Mouse (Mus musculus) CH12.LX (cell line): Measurements from ENCODE around the gene 1500011B03Rik. TPM values are rescaled to one million over a fixed set of nuclear protein-coding genes. Genes with fewer than 3 reads are reported as not detected.

Experiments used
- DNase-seq: peaks from one replicate; pipeline ENCODE4 v3.0.0-alpha.2; 2013; ENCODE audit errors: extremely low read depth
- H3K27ac ChIP-seq: 2 replicates; pipeline ENCODE4 v1.5.1; 2012; ENCODE audit warnings: low read depth, mild to moderate bottlenecking, control low read depth, moderate library complexity; ENCODE audit not compliant: insufficient read depth
- H3K27me3 ChIP-seq: replicated peaks from 2 replicates; pipeline ENCODE3; 2012; ENCODE audit warnings: inconsistent platforms
- H3K36me3 ChIP-seq, 2 experiments: replicated peaks in 1 of 2; 2 replicates each; pipeline versions ENCODE3 to v1.6.1; 2012; ENCODE audit warnings: inconsistent platforms in 1 of 2, low read length in 1 of 2, mild to moderate bottlenecking in 1 of 2, mixed read lengths in 1 of 2, moderate library complexity in 1 of 2; ENCODE audit not compliant: control insufficient read depth in 1 of 2, insufficient read depth in 1 of 2
- H3K4me1 ChIP-seq, 2 experiments: 2 replicates each; pipeline ENCODE4 v1.6.1; 2012; ENCODE audit warnings: inconsistent platforms in 1 of 2, moderate library complexity in 1 of 2; ENCODE audit not compliant: insufficient read depth in 2 of 2, control insufficient read depth in 1 of 2
- H3K4me2 ChIP-seq: 2 replicates; pipeline ENCODE4 v1.6.1; 2012; ENCODE audit warnings: low read depth, mild to moderate bottlenecking, control low read depth; ENCODE audit not compliant: poor library complexity, insufficient read depth, severe bottlenecking
- H3K4me3 ChIP-seq, 3 experiments: fragments of 150-350 bp in 1 of 3; sonication (generic) in 1 of 3; replicated peaks in 1 of 3; 2 replicates each; pipeline versions ENCODE3 to v1.5.1; 2011 to 2012; ENCODE audit warnings: low read depth in 2 of 3, low read length in 2 of 3, mild to moderate bottlenecking in 2 of 3, moderate library complexity in 2 of 3, control low read depth in 1 of 3, improper control_type of control experiment in 1 of 3, inconsistent platforms in 1 of 3, mixed read lengths in 1 of 3; ENCODE audit not compliant: poor library complexity in 1 of 3
- H3K79me2 ChIP-seq: replicated peaks from 2 replicates; pipeline ENCODE4 v1.6.1; 2012; ENCODE audit warnings: mild to moderate bottlenecking, moderate library complexity; ENCODE audit not compliant: control insufficient read depth, poor library complexity, insufficient read depth, severe bottlenecking; ENCODE audit errors: extremely low read depth
- H3K9ac ChIP-seq: 2 replicates; pipeline ENCODE4 v1.6.1; 2012; ENCODE audit warnings: low read depth, mild to moderate bottlenecking, control low read depth, moderate library complexity; ENCODE audit not compliant: insufficient read depth
- H3K9me3 ChIP-seq: replicated peaks from 2 replicates; pipeline ENCODE3; 2012; ENCODE audit warnings: low read length, inconsistent platforms, mixed read lengths
- BHLHE40 ChIP-seq: IDR thresholded peaks from 2 replicates; pipeline ENCODE4 v1.6.1; 2011; ENCODE audit warnings: mild to moderate bottlenecking, low read depth, low read length, improper control_type of control experiment
- CHD1 ChIP-seq: IDR thresholded peaks from 2 replicates; pipeline ENCODE4 v1.6.1; 2012; ENCODE audit warnings: low read depth, low read length, improper control_type of control experiment, inconsistent platforms
- ELF1 ChIP-seq: IDR thresholded peaks from 2 replicates; pipeline ENCODE4 v1.6.1; 2014; ENCODE audit warnings: low read depth, mild to moderate bottlenecking, inconsistent platforms, low read length, improper control_type of control experiment
- HCFC1 ChIP-seq: IDR thresholded peaks from 2 replicates; pipeline ENCODE4 v1.6.1; 2012; ENCODE audit warnings: low read depth, mild to moderate bottlenecking, inconsistent platforms, low read length, improper control_type of control experiment
- IRF4 ChIP-seq: IDR thresholded peaks from 2 replicates; pipeline ENCODE4 v1.6.1; 2014; ENCODE audit warnings: low read depth, mild to moderate bottlenecking, inconsistent platforms, low read length, improper control_type of control experiment
- JUND ChIP-seq: conservative IDR thresholded peaks from 2 replicates; pipeline ENCODE4 v1.6.1; 2011; ENCODE audit warnings: low read depth, low read length, improper control_type of control experiment
- MAX ChIP-seq: IDR thresholded peaks from 2 replicates; pipeline ENCODE4 v1.6.1; 2011; ENCODE audit warnings: low read length, improper control_type of control experiment
- MAZ ChIP-seq: IDR thresholded peaks from 2 replicates; pipeline ENCODE4 v1.6.1; 2012; ENCODE audit warnings: low read depth, mild to moderate bottlenecking, inconsistent platforms, low read length, improper control_type of control experiment, moderate library complexity
- MYC ChIP-seq: IDR thresholded peaks from 2 replicates; pipeline ENCODE4 v1.6.1; 2011; ENCODE audit warnings: low read depth, mild to moderate bottlenecking, improper control_type of control experiment, low read length
- NELFE ChIP-seq: IDR thresholded peaks from 2 replicates; pipeline ENCODE4 v1.6.1; 2011; ENCODE audit warnings: low read depth, low read length, improper control_type of control experiment
- NRF1 ChIP-seq: IDR thresholded peaks from 2 replicates; pipeline ENCODE4 v1.6.1; 2014; ENCODE audit warnings: low read depth, mild to moderate bottlenecking, inconsistent platforms, low read length, improper control_type of control experiment, moderate library complexity
- PAX5 ChIP-seq: IDR thresholded peaks from 2 replicates; pipeline ENCODE4 v1.6.1; 2012; ENCODE audit warnings: low read length, inconsistent platforms, mixed read lengths
- POLR2A ChIP-seq: IDR thresholded peaks from 2 replicates; pipeline ENCODE4 v1.6.1; 2011; ENCODE audit warnings: low read depth, mild to moderate bottlenecking, improper control_type of control experiment, low read length
- RAD21 ChIP-seq: IDR thresholded peaks from 2 replicates; pipeline ENCODE4 v1.6.1; 2011; ENCODE audit warnings: low read depth, mild to moderate bottlenecking, low read length, improper control_type of control experiment, moderate library complexity
- RCOR1 ChIP-seq: conservative IDR thresholded peaks from 2 replicates; pipeline ENCODE4 v1.6.1; 2012; ENCODE audit warnings: low read depth, mild to moderate bottlenecking, inconsistent platforms, low read length, improper control_type of control experiment
- SIN3A ChIP-seq: IDR thresholded peaks from 2 replicates; pipeline ENCODE4 v1.6.1; 2012; ENCODE audit warnings: low read length, improper control_type of control experiment, inconsistent platforms
- SMC3 ChIP-seq: IDR thresholded peaks from 2 replicates; pipeline ENCODE4 v1.6.1; 2011; ENCODE audit warnings: low read depth, low read length, improper control_type of control experiment
- TBP ChIP-seq: conservative IDR thresholded peaks from 2 replicates; pipeline ENCODE4 v1.6.1; 2011; ENCODE audit warnings: low read depth, low read length, improper control_type of control experiment
- TCF12 ChIP-seq: IDR thresholded peaks from 2 replicates; pipeline ENCODE4 v1.6.1; 2014; ENCODE audit warnings: low read depth, mild to moderate bottlenecking, inconsistent platforms, low read length, improper control_type of control experiment
- UBTF ChIP-seq: IDR thresholded peaks from 2 replicates; pipeline ENCODE4 v1.6.1; 2012; ENCODE audit warnings: low read depth, mild to moderate bottlenecking, inconsistent platforms, low read length, improper control_type of control experiment, moderate library complexity
- USF1 ChIP-seq: IDR thresholded peaks from 2 replicates; pipeline ENCODE4 v1.6.1; 2014; ENCODE audit warnings: low read depth, mild to moderate bottlenecking, inconsistent platforms, low read length, improper control_type of control experiment
- ZKSCAN1 ChIP-seq: IDR thresholded peaks from 2 replicates; pipeline ENCODE4 v1.6.1; 2012; ENCODE audit warnings: low read depth, inconsistent platforms, low read length, improper control_type of control experiment, borderline replicate concordance
- ZMIZ1 ChIP-seq: IDR thresholded peaks from 2 replicates; pipeline ENCODE4 v1.6.1; 2012; ENCODE audit warnings: low read depth, mild to moderate bottlenecking, inconsistent platforms, low read length, improper control_type of control experiment
- ZNF384 ChIP-seq: IDR thresholded peaks from 2 replicates; pipeline ENCODE4 v1.6.1; 2012; ENCODE audit warnings: low read depth, low read length, improper control_type of control experiment, inconsistent platforms
- dilution Hi-C: fragments of 300-500 bp; cut with MboI; formaldehyde crosslinking; loops from 2 replicates; pipeline ENCODE4 v1.14.3; 2020; ENCODE audit warnings: low sequenced_read_pairs; ENCODE audit not compliant: extremely low pct_unique_long_range_greater_than_20kb, extremely low pct_ligation_motif_present
- in situ Hi-C: fragments of 300-500 bp; cut with MboI; formaldehyde crosslinking; loops from 3 replicates; pipeline ENCODE4 v1.14.3; 2019; ENCODE audit warnings: low sequenced_read_pairs, low pct_ligation_motif_present, low pct_unique_long_range_greater_than_20kb, mixed read lengths
- polyA plus RNA-seq: library from polyadenylated mRNA; unstranded; fragments of >175 nt; gene quantifications from 2 replicates; pipeline ENCODE4 v1.2.1, GENCODE M21; 2012; ENCODE audit warnings: low read depth; ENCODE audit not compliant: insufficient read length
- total RNA-seq, 2 experiments: library from RNA; depleted of rRNA; stranded (reverse); fragments of 300-350 nt in 1 of 2; fragments of >200 nt in 1 of 2; gene quantifications; 2 replicates each; pipeline ENCODE4 v1.2.3; 2012 to 2014

The 1500011B03Rik gene
- total and polyA plus RNA-seq, 3 experiments: 15.5 to 39.1 (median 31.4) TPM

GRCm38 (mm10) chr5:114809826-114810225 lies 13.4 kb downstream of the 1500011B03Rik start:
- H3K79me2 ChIP-seq: 0 out of 2 replicates have a peak, but pooled peaks cover 2% of the 10 kb centered on the region
- TF ChIP-seq CHD1: no peak
- no peak for TF ChIP-seq ELF1
- no peak for TF ChIP-seq UBTF
- no peak for TF ChIP-seq RCOR1
- TF ChIP-seq SMC3: no peak
- TF ChIP-seq TBP: no peak
- TF ChIP-seq RAD21: no peak
- TF ChIP-seq NRF1: no peak
- TF ChIP-seq POLR2A: no peak
- TF ChIP-seq TCF12: no peak
- TF ChIP-seq HCFC1: no peak
- no peak for TF ChIP-seq USF1
- no peak for TF ChIP-seq MAX
- no peak for TF ChIP-seq PAX5
- TF ChIP-seq SIN3A: no peak
- TF ChIP-seq IRF4: no peak
- TF ChIP-seq MAZ: no peak
- TF ChIP-seq ZNF384: no peak
- no peak for TF ChIP-seq JUND
- no peak for DNase-seq
- no peaks in the 10 kb centered on the region for H3K9me3 ChIP-seq
- no peaks in the 10 kb centered on the region for H3K27me3 ChIP-seq
- peaks cover 21 to 62% of the 10 kb centered on the region in 2 experiments for H3K36me3 ChIP-seq
- no peak overlapping the region for H3K27ac ChIP-seq
- no peak overlapping the region for H3K4me3 ChIP-seq
- H3K4me1 ChIP-seq: peaks cover 5 to 13% of the 10 kb centered on the region in 2 experiments; a peak in 3 of 4 replicates
- H3K9ac ChIP-seq: no peak overlapping the region
- in situ Hi-C loops: loop anchor here (5.0 kb wide), 1 partner anchor 88 kb away; no protein-coding TSS in a partner anchor
- dilution Hi-C loops: no loop called here
- H3K4me2 ChIP-seq: no peak overlapping the region

- Histone ChIP-seq H3K9me3 (no peaks in the 10 kb centered on the region), H3K79me2 (0 out of 2 replicates have a peak, but pooled peaks cover 2% of the 10 kb centered on the region), H3K36me3 (peaks cover 25 to 67% of the 10 kb centered on the region in 2 experiments), H3K4me3 (no peak overlapping the region), H3K27ac (no peak overlapping the region), H3K4me2 (no peak overlapping the region), H3K27me3 (no peaks in the 10 kb centered on the region), H3K4me1 (peaks cover 5 to 13% of the 10 kb centered on the region in 2 experiments; a peak in 3 of 4 replicates), H3K9ac (no peak overlapping the region)
- no peak for DNase-seq
- dilution Hi-C loops (no loop called here), in situ Hi-C loops (no loop called here)
- TF ChIP-seq MAX (no peak), MYC (no peak), NELFE (no peak), ZNF384 (no peak), SMC3 (no peak), TBP (no peak), UBTF (no peak), BHLHE40 (no peak), CHD1 (no peak), ZKSCAN1 (no peak), ZMIZ1 (no peak), JUND (no peak)
Observed at GRCm38 (mm10) chr5:114809181-114809756, 14.0 kb downstream of the 1500011B03Rik start.
